Mouse (Mus musculus) embryonic fibroblast, embryonic 13.5 days (primary cell): ENCODE results near the gene Smg6.

Source experiments
- CTCF ChIP-seq: IDR thresholded peaks from 2 replicates; pipeline ENCODE4 v1.5.1; 2011; ENCODE audit warnings: mild to moderate bottlenecking, control low read depth, low read length, moderate library complexity, borderline replicate concordance; ENCODE audit not compliant: insufficient read depth
- POLR2A ChIP-seq: IDR thresholded peaks from 2 replicates; pipeline ENCODE4 v1.6.1; 2011; ENCODE audit warnings: low read depth, mild to moderate bottlenecking, control low read depth, low read length, moderate library complexity

DNA sequence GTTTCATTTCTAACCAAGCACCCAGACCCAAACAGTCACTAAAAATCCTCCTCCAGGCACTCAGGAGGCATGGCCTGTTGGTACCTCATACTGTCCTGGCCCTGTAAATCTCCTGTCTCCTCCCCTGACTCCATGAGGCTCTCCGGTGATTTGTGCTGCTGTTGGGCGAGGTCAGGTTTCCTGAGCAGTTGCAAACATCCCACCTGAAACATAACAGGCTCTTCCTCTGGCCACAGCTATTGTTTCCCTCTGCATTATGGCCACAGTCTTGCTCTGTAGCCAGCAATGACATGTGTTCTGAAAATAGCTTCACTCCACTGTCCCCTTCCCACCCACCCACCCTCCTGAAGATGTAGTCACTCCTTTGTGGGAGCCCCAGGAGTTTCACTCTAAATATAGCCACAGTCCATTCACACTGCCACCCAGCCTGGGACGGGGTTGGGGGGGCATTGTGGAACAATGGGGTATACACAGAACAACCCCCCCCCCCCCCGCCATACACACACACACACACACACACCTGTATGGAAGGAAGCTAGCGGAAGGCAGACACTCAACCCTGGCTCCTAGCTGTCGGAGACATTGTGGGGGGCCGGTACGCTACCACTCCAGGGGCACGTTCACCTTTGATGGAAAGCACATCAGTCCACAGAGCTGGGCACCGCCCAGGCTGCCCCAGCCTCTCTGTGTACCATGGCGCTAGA lies 222.9 kb downstream of the Smg6 start:
- no peak for TF ChIP-seq CTCF
- no peak for TF ChIP-seq POLR2A
